In genomic region chr10:59500225-59500624, GRCm38 (mm10) we compare ENCODE assay signal across 22 mouse cellular contexts. TPM values are rescaled to one million over a fixed set of nuclear protein-coding genes. Genes with fewer than 3 reads are reported as not detected.
DNase-seq lines count a peak whose midpoint lies in the region; ATAC-seq and TF ChIP-seq lines count a peak whose summit lies in the region.
"Had no signal": no experiment of that assay in that cellular context is flagged by ENCODE, and none has a peak within 500 bp of the region (broad histone marks: within the 10 kb centered on the region; RNA-seq: fewer than 3 reads in every experiment).

No protein-coding gene starts in this region.

- H3K4me1 ChIP-seq in lung, embryonic 16.5 days (replicated peaks; ENCODE audit: control insufficient read depth, insufficient read depth, low read length): peaks cover 11% of the 10 kb centered on the region
- H3K4me1 ChIP-seq in lung, adult 2 months (ENCODE audit: control insufficient read depth, insufficient read depth, low read length): no peaks in the 10 kb centered on the region

- peak; percentile 73 for ATAC-seq in lung, embryonic 16.5 days (ENCODE audit: low read depth)
- ATAC-seq: forebrain, embryonic 14.5 days; forebrain, embryonic 16.5 days had no signal

- 60% methylated on average over 3 of the region's 3 CpGs for WGBS in lung, embryonic 16.5 days
- WGBS in lung, adult 2 months: 64% methylated on average over 3 of the region's 3 CpGs

- no peak overlapping the region for H3K4me2 ChIP-seq in lung, embryonic 16.5 days (ENCODE audit: low read depth, low read length)
- H3K4me2 ChIP-seq: embryonic facial prominence, embryonic 13.5 days; embryonic facial prominence, embryonic 15.5 days; forebrain, embryonic 12.5 days had no signal

- H3K27me3 ChIP-seq in lung, embryonic 16.5 days (ENCODE audit: control insufficient read depth, insufficient read depth, low read depth, low read length): no peaks in the 10 kb centered on the region
- H3K27me3 ChIP-seq: embryonic facial prominence, embryonic 13.5 days; embryonic facial prominence, embryonic 15.5 days; forebrain, embryonic 12.5 days had no signal

- peak overlapping the region; percentile 37; the same call in 1 of the 2 replicates for H3K27ac ChIP-seq in lung, embryonic 16.5 days (ENCODE audit: low read length)
- H3K27ac ChIP-seq: embryonic facial prominence, embryonic 13.5 days; embryonic facial prominence, embryonic 15.5 days; forebrain, embryonic 10.5 days; forebrain, embryonic 12.5 days had no signal

- H3K4me3 ChIP-seq in lung, embryonic 16.5 days (ENCODE audit: low read length): no peak overlapping the region
- no peak overlapping the region for H3K4me3 ChIP-seq in lung, adult 2 months (replicated peaks; ENCODE audit: extremely low read depth, low read depth, low read length)
- H3K4me3 ChIP-seq: embryonic facial prominence, embryonic 13.5 days; embryonic facial prominence, embryonic 15.5 days; erythroblast, embryonic 14.5 days; forebrain, embryonic 10.5 days; forebrain, embryonic 12.5 days had no signal

- H3K36me3 ChIP-seq in lung, embryonic 16.5 days (ENCODE audit: control insufficient read depth, insufficient read depth, low read length): no peaks in the 10 kb centered on the region
- H3K36me3 ChIP-seq: embryonic facial prominence, embryonic 13.5 days; embryonic facial prominence, embryonic 15.5 days; forebrain, embryonic 10.5 days; forebrain, embryonic 12.5 days had no signal

- no peak for DNase-seq in lung, adult 2 months
- peak; percentile 44 for DNase-seq in lung, postnatal 25 days (ENCODE audit: low spot score)
- DNase-seq in lung, postnatal 36 days: peak; percentile 50
- DNase-seq in layer of hippocampus, adult 11-12 months (ENCODE audit: low spot score): no peak
- DNase-seq: adrenal gland, adult 2 months; adrenal gland, postnatal 10 days; adrenal gland, postnatal 25 days; cerebellum, adult 11 months; cerebellum, adult 18-20 months; cerebellum, adult 8-10 months; cerebellum, adult 9-11 months; cerebellum, postnatal 14 days; cerebellum, postnatal 36 days; embryo, embryonic 11 days had no signal

- no peak for TF ChIP-seq CTCF in lung, adult 2 months (IDR thresholded peaks at IDR 0.05; ENCODE audit: insufficient read depth, low read length)

- H3K9me3 ChIP-seq in lung, embryonic 16.5 days (ENCODE audit: control insufficient read depth, low read length): no peaks in the 10 kb centered on the region
- H3K9me3 ChIP-seq: embryonic facial prominence, embryonic 13.5 days; embryonic facial prominence, embryonic 15.5 days; forebrain, embryonic 10.5 days; forebrain, embryonic 12.5 days had no signal

- TF ChIP-seq POLR2A in lung, adult 2 months (IDR thresholded peaks at IDR 0.05; ENCODE audit: borderline replicate concordance, extremely low read depth, low read depth, low read length): no peak

- no peak overlapping the region for H3K9ac ChIP-seq in lung, embryonic 16.5 days (ENCODE audit: low read length)
- H3K9ac ChIP-seq: embryonic facial prominence, embryonic 13.5 days; embryonic facial prominence, embryonic 15.5 days; forebrain, embryonic 12.5 days had no signal

RNA-seq across cellular contexts. Expression of gene Oit3, which starts 58.6 kb away (rescaled TPM):
- polyA plus RNA-seq in lung, embryonic 16.5 days (2015; fragmentation: Nextera tagmentation; extraction: Ambion mirVana): 2.8 TPM in 2 replicates
- polyA plus RNA-seq in lung, adult 2 months (2012; rRNA removed): 0.78 and 2.0 TPM in 2 replicates
- polyA plus RNA-seq: forebrain, embryonic 14.5 days had no signal

Comparison
In these comparisons a context has a peak if more than half of its experiments do, and no peak if none do; other contexts are left out.
1. DNase-seq: peak in lung, postnatal 25 days (single experiment) and lung, postnatal 36 days (single experiment); none in lung, adult 2 months (single experiment) and layer of hippocampus, adult 11-12 months (single experiment).